Mouse (Mus musculus) liver, embryonic 13.5 days (tissue): ENCODE results near the gene Mapk8ip1. TPM values are rescaled to one million over a fixed set of nuclear protein-coding genes. Genes with fewer than 3 reads are reported as not detected.
A peak's percentile ranks its signal among the peaks of the same experiment; 100 is the strongest.

Experiments used
- ATAC-seq: fragments of 200-750 bp; cut with Nextera tagmentation; 2 replicates; pipeline ENCODE4 v1.8.0; 2017; ENCODE audit warnings: low read depth, mild to moderate bottlenecking, moderate number of reproducible peaks, moderate library complexity
- DNase-seq: peaks from one replicate; pipeline ENCODE4 v3.0.0; 2022
- H3K27ac ChIP-seq: fragments of 300-500 bp; sonication (generic); 2 replicates; pipeline ENCODE4 v1.5.1; 2015; ENCODE audit warnings: moderate library complexity, mild to moderate bottlenecking, inconsistent platforms
- H3K27me3 ChIP-seq: fragments of 300-500 bp; sonication (generic); 2 replicates; pipeline ENCODE4 v1.6.1; 2015; ENCODE audit warnings: mild to moderate bottlenecking, inconsistent platforms
- H3K36me3 ChIP-seq: fragments of 300-500 bp; sonication (generic); 2 replicates; pipeline ENCODE4 v1.6.1; 2015; ENCODE audit warnings: mild to moderate bottlenecking, inconsistent platforms
- H3K4me1 ChIP-seq: fragments of 300-500 bp; sonication (generic); replicated peaks from 2 replicates; pipeline ENCODE4 v1.6.1; 2015; ENCODE audit warnings: inconsistent platforms
- H3K4me2 ChIP-seq: fragments of 300-500 bp; sonication (generic); 2 replicates; pipeline ENCODE4 v1.6.1; 2015; ENCODE audit warnings: inconsistent platforms, mild to moderate bottlenecking, moderate library complexity
- H3K4me3 ChIP-seq: fragments of 300-500 bp; sonication (generic); replicated peaks from 2 replicates; pipeline ENCODE4 v1.5.1; 2015; ENCODE audit warnings: mild to moderate bottlenecking, inconsistent platforms
- H3K9ac ChIP-seq: fragments of 300-500 bp; sonication (generic); 2 replicates; pipeline ENCODE4 v1.6.1; 2015; ENCODE audit warnings: mild to moderate bottlenecking, inconsistent platforms
- H3K9me3 ChIP-seq: fragments of 300-500 bp; sonication (generic); replicated peaks from 2 replicates; pipeline ENCODE4 v1.6.1; 2016; ENCODE audit warnings: inconsistent platforms
- WGBS: fragments of 180-500 bp; shearing (Covaris S2); methylation state at CpG from one replicate; pipeline ENCODE4 v1.1.7; 2015; ENCODE audit not compliant: insufficient replicate concordance; 5-methylcytosine and 5-hydroxymethylcytosine counted together
- polyA plus RNA-seq: library from polyadenylated mRNA; unstranded; fragments of >200 nt; fragmentation: Nextera tagmentation; extraction: Ambion mirVana; gene quantifications from 2 replicates; pipeline ENCODE4 v1.2.1, GENCODE M21; 2015

Mapk8ip1 gene
- polyA plus RNA-seq, 1 experiment from 2014 or later: 1.9 TPM

DNA sequence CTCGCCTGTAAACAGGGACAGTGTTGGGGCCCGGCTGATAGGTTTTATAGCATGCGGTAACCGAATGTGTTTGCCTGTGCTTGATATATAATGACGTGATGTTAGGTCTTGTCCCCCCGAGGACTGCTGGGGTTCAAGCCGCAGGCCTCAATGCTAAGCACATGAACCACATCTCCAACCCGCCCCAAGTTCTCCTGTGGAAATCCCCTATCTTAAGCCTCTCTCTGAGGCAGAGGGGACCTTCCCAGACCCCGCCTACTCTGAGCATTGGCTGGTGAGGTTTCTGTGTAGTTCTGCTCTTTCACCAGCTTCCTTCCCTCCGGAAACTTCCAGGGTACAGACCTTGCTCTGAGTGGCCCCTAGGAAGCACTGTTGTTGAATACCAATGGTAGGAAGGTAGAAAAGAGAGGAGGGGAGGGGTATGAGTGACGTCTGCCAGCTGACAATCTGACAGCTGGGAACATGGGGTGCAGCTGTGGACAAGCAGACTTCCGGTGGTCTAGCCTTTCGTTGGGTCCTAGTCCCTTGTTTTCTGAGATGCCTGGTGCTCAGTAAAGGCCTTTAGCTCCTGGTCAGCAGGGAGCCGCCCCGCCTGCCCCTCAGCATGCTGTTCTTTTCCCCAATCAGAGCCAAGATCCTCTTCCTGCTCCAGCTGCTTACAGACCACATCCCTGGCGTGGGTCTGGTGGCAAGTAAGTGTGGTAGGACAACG, 21.1 kb downstream of the Mapk8ip1 start:
- Histone ChIP-seq H3K4me3 (no peak overlapping the region), H3K4me2 (no peak overlapping the region), H3K9me3 (no peaks in the 10 kb centered on the region), H3K27ac (no peak overlapping the region), H3K4me1 (peaks cover 16% of the 10 kb centered on the region), H3K9ac (no peak overlapping the region), H3K27me3 (no peaks in the 10 kb centered on the region), H3K36me3 (peaks cover 56% of the 10 kb centered on the region)
- DNase-seq (no peak), ATAC-seq (no peak)
- WGBS: 75% methylated on average over 17 of the region's 17 CpGs

DNA sequence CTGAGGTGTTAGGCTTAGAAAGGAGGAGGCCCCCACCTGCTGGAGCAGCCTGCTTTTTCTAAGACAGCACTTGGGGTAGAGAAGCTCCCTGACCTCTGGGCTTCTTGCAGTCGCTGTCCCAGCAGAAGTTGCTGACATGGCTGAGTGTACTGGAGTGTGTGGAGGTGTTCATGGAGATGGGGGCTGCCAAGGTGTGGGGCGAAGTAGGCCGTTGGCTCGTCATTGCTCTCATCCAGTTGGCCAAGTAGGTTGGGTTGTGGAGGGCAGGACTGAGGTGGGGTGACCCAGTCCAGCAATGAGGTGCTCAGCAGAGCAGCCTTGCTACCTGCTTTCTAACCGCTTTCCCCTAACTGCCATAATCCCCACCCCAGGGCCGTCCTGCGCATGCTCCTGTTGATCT, 23.7 kb downstream of the Mapk8ip1 start:
- peaks cover 28% of the 10 kb centered on the region for H3K4me1 ChIP-seq
- ATAC-seq (no peak), DNase-seq (no peak)
- no peak overlapping the region for H3K4me2 ChIP-seq
- H3K27ac ChIP-seq: no peak overlapping the region
- no peak overlapping the region for H3K9ac ChIP-seq
- H3K27me3 ChIP-seq: peaks cover 13% of the 10 kb centered on the region
- peaks cover 54% of the 10 kb centered on the region for H3K36me3 ChIP-seq
- no peaks in the 10 kb centered on the region for H3K9me3 ChIP-seq
- H3K4me3 ChIP-seq: no peak overlapping the region
- 84% methylated on average over 7 of the region's 7 CpGs for WGBS

DNA sequence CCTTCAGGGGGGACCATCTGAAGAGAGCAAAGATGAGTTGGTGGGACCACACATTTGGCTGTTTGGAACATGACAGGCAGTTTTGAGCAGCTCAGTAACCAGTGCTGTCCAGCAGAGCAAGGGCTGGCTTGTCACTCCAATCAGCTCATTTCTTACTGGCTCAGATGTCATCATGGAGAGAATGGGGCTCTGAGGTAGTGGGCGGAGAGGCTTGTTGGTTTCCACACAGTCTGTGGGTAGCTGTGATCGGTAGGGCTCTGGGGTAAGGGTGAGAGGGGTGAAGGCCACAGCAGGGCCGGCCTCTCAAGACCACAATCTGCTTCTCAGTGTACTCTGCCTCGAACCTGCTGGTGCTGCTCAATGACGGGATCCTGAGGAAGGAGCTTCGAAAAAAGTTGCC, 24.8 kb downstream of the Mapk8ip1 start:
- H3K9ac ChIP-seq: peak overlapping the region; percentile 88

DNA sequence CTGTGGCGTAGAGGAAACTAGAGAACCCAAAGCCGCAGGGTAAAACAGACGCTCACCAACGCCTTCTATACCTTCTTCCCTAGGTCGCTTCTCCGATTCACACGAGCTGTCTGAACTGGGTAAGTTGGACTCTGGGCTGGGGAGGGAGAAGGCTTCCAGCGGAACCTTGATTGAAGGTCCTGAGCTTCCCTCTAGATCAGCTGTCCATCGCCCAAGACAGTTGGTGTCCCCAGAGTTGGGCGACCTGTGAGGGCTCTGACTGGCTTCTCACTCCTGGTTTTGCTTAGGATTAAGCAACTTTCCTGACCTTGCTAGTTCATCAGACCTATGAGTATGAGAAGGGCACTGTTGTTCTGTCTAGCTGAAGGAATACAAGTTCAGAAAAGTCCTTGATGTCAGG, 25.3 kb downstream of the Mapk8ip1 start:
- peak overlapping the region; percentile 87 for H3K4me3 ChIP-seq
- no peaks in the 10 kb centered on the region for H3K9me3 ChIP-seq
- WGBS: 4% methylated on average over 10 of the region's 10 CpGs
- ATAC-seq (no peak; the same call in 1 of the 2 replicates), DNase-seq (no peak)
- peaks cover 28% of the 10 kb centered on the region for H3K27me3 ChIP-seq
- H3K36me3 ChIP-seq: peaks cover 39% of the 10 kb centered on the region
- H3K4me1 ChIP-seq: peaks cover 36% of the 10 kb centered on the region
- H3K9ac ChIP-seq: peak overlapping the region; percentile 88
- H3K27ac ChIP-seq: peak overlapping the region; percentile 79
- H3K4me2 ChIP-seq: peak overlapping the region; percentile 95

More for the DNA sequence above, 24.8 kb downstream of the Mapk8ip1 start:
- H3K4me3 ChIP-seq: peak overlapping the region; percentile 87
- peaks cover 31% of the 10 kb centered on the region for H3K4me1 ChIP-seq
- H3K36me3 ChIP-seq: peaks cover 44% of the 10 kb centered on the region
- WGBS: 57% methylated on average over 6 of the region's 6 CpGs
- peaks cover 23% of the 10 kb centered on the region for H3K27me3 ChIP-seq
- H3K9me3 ChIP-seq: no peaks in the 10 kb centered on the region
- DNase-seq (no peak), ATAC-seq (no peak)
- peak overlapping the region; percentile 95 for H3K4me2 ChIP-seq
- H3K27ac ChIP-seq: peak overlapping the region; percentile 79; the same call in 1 of the 2 replicates

- Histone ChIP-seq H3K4me1 (peaks cover 41% of the 10 kb centered on the region), H3K36me3 (peaks cover 32% of the 10 kb centered on the region), H3K9me3 (no peaks in the 10 kb centered on the region), H3K27ac (peak overlapping the region; percentile 79), H3K4me2 (peak overlapping the region; percentile 95), H3K9ac (peak overlapping the region; percentile 88), H3K4me3 (peak overlapping the region; percentile 87), H3K27me3 (peaks cover 34% of the 10 kb centered on the region)
- peak; percentile 95 for ATAC-seq
- DNase-seq: peak; percentile 94
- under 1% methylated on average over 29 of the region's 29 CpGs for WGBS
These were observed 25.9 kb downstream of the Mapk8ip1 start for GRCm38 (mm10) chr2:92375099-92375623.

DNA sequence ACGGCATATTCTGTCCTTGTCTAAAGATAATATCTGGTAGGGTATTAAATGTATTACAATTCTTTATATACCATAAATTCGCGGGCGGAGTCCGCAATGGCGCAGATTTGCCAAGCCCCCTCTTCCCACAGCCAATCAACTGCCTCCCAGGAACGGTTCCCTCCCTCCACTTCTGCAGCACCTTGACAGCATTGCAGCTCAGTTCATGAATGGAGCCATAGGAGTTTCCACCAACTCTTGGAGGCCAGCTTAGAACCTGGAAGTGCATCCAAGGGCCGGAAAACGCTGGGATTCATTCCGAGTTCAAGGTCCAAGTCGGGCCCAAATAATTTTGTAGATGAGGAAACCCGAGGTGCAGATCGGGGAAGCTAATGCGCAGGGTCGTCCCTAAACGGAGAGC, 26.5 kb downstream of the Mapk8ip1 start, which contains the start of the genes Pex16 and Large2:
Gene Pex16, plus strand, starts transcription at position 163 of the 400 bp plus-strand sequence.
Gene Large2, minus strand, starts transcription at position 356 of the 400 bp plus-strand sequence.
- WGBS: 3% methylated on average over 16 of the region's 16 CpGs
- Histone ChIP-seq H3K4me3 (peak within 1 kb of the TSS; percentile 87), H3K9me3 (no peaks in the 10 kb centered on the region), H3K27me3 (peaks cover 41% of the 10 kb centered on the region), H3K36me3 (peaks cover 26% of the 10 kb centered on the region), H3K4me2 (peak within 1 kb of the TSS; percentile 95), H3K27ac (peak within 1 kb of the TSS; percentile 79), H3K9ac (peak within 1 kb of the TSS; percentile 88), H3K4me1 (peaks cover 41% of the 10 kb centered on the region)
- ATAC-seq (no peak), DNase-seq (peak; percentile 47)

- H3K27ac ChIP-seq: no peak overlapping the region
- H3K4me3 ChIP-seq: no peak overlapping the region
- no peak for ATAC-seq
- no peak overlapping the region for H3K9ac ChIP-seq
- H3K4me2 ChIP-seq: no peak overlapping the region
- peaks cover 41% of the 10 kb centered on the region for H3K4me1 ChIP-seq
- H3K36me3 ChIP-seq: peaks cover 15% of the 10 kb centered on the region
- no peaks in the 10 kb centered on the region for H3K9me3 ChIP-seq
- H3K27me3 ChIP-seq: peaks cover 52% of the 10 kb centered on the region
- 64% methylated on average over 11 of the region's 11 CpGs for WGBS
- DNase-seq: no peak
These were observed 27.6 kb downstream of the Mapk8ip1 start for GRCm38 (mm10) chr2:92373437-92373813.

DNA sequence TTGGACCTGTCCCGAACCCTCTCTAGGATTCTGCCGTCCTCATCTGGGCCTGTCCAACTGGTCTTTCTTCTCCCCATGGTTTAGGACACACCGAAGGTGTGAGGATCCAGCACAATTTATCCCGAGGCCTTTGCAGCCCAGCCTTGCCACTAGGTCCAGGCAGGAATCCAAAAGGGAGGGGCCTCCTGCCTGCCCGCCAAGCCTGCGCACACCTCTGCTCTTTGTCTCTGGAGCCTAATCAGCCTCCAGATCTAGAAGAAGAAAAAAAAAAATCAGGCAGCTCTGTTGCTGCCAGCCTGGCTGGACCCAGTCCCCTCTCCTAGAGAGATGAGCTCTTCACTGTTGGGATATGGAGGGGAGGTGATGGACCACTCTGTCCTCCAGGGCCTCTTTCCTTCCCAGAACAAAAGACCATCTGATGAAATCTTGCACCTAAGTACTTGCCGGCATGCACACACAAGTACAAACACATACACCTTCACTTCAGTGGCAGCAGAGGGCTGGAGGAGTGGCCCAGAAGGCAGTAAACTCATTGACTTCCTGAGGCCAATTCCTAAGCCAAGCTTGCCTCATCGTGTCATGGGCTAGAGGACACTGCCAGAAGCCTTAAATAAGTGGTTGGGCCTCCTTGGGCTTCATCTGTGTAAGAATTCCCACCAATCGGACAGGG, 28.2 kb downstream of the Mapk8ip1 start:
- no peak for ATAC-seq
- H3K36me3 ChIP-seq: peaks cover 10% of the 10 kb centered on the region
- WGBS: 57% methylated on average over 9 of the region's 9 CpGs
- H3K4me1 ChIP-seq: peaks cover 41% of the 10 kb centered on the region
- DNase-seq: no peak
- H3K4me2 ChIP-seq: no peak overlapping the region
- no peak overlapping the region for H3K4me3 ChIP-seq
- H3K9ac ChIP-seq: no peak overlapping the region
- H3K9me3 ChIP-seq: no peaks in the 10 kb centered on the region
- H3K27me3 ChIP-seq: peaks cover 56% of the 10 kb centered on the region
- no peak overlapping the region for H3K27ac ChIP-seq

DNA sequence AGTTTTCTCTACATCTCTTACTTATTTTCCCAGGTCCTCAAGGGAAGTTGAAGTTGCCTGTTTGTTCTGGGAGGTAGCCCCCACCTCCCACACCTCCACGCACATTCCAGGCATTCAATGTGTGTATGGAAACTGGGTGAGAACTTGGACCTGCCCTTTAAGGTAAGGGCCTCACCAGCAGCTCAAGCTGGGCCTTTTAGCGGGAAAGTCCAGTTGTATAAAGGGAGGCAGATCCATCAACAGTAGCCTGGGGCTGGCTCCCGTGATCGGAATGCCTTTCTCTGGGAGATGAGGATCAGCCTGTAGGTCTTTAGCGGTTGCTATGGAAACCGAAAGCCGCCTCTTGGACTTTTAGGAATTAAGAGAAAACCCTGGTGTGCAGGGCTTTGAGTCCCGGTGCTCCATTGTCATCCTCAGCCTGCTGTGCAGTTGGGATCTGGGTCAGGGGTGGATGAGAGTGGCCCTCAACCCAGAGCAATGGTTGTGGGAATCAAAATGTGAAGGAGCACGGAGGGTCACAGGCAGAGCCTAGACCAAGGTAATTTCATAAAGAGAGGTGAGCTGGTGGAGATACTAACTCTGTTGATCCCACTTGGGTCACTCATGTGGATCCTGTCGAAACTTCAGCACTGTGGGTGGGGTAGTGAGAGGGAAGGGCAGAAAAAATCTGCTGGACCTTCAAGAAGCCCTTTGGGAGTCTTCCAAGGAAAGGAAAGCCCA, 28.9 kb downstream of the Mapk8ip1 start:
- 49% methylated on average over 10 of the region's 10 CpGs for WGBS
- ATAC-seq (no peak), DNase-seq (no peak)
- H3K4me3 ChIP-seq: no peak overlapping the region
- no peak overlapping the region for H3K27ac ChIP-seq
- peaks cover 2% of the 10 kb centered on the region for H3K36me3 ChIP-seq
- H3K27me3 ChIP-seq: peaks cover 64% of the 10 kb centered on the region
- H3K9ac ChIP-seq: no peak overlapping the region
- H3K9me3 ChIP-seq: no peaks in the 10 kb centered on the region
- H3K4me2 ChIP-seq: no peak overlapping the region
- peaks cover 40% of the 10 kb centered on the region for H3K4me1 ChIP-seq

GRCm38 (mm10) chr2:92370821-92371805, 29.9 kb downstream of the Mapk8ip1 start:
- no peak for DNase-seq
- no peak for ATAC-seq
- peak overlapping the region; percentile 52 for H3K4me3 ChIP-seq
- peaks cover 68% of the 10 kb centered on the region for H3K27me3 ChIP-seq
- no peak overlapping the region for H3K27ac ChIP-seq
- WGBS: 12% methylated on average over 45 of the region's 45 CpGs
- peak overlapping the region; percentile 51 for H3K9ac ChIP-seq
- H3K36me3 ChIP-seq: no peaks in the 10 kb centered on the region
- peaks cover 30% of the 10 kb centered on the region for H3K4me1 ChIP-seq
- H3K4me2 ChIP-seq: peak overlapping the region; percentile 57
- H3K9me3 ChIP-seq: no peaks in the 10 kb centered on the region
